Mouse (Mus musculus): ENCODE measurements around the gene Trpm8.

GRCm38 (mm10) chr1:88275078-88275680 is 2.3 kb upstream of the Trpm8 start:
- no peak for TF ChIP-seq CTCF (IDR thresholded peaks at IDR 0.05; ENCODE audit: extremely low read depth, insufficient read length, insufficient replicate concordance, low read depth, low read length)
- TF ChIP-seq POLR2A (IDR thresholded peaks at IDR 0.05; ENCODE audit: low read depth, low read length): no peak
